Comparison of ENCODE assay signal across 8 mouse cellular contexts in the genomic region with DNA sequence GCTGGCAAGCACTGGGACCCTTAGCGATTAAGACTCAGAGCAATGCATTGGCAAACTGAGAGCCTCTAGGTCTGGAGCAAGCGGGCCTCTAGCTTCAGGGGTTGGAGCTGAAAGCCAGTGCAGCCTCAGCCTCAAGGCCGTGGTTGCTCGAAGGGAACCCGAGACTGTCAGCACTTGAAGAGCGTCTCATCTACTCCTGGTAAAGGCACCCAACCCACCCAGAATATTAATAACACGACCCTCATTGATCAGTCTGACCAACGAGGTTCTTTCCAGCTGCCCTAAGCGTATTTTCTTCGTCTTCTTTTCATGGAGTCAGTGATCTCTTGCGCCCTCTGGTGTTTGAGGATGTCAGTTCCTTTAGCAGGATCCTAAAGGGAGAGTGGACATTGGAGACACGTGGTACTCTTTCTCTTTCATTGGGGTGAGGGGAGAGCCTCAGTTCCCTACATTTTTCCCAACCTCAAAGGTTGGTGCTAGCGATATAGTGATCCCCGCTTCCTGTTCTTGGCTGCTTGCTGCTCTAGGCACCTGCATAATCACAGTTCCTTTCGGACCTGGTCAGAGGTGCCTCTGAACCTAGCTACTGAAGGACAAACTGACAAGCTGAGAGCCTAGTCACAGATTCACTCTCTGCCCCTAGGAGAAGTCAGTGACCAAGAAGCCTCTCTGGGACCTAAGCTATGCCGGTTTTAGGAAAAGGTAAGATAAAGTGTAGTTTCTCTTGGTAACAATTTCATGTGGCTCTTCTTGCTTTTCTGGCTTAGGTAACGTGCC.
DNase-seq lines count a peak whose midpoint lies in the region; ATAC-seq and TF ChIP-seq lines count a peak whose summit lies in the region.

No protein-coding gene starts in this region.

- ATAC-seq in midbrain, embryonic 11.5 days (ENCODE audit: low FRiP score), result peak; percentile 89

- no peak for TF ChIP-seq POLR2A in cortical plate, adult 2 months (IDR thresholded peaks at IDR 0.05; ENCODE audit: extremely low read depth, insufficient read depth, low read length)

- H3K27me3 ChIP-seq in midbrain, embryonic 11.5 days (ENCODE audit: control insufficient read depth, insufficient read depth, low read length), result no peaks in the 10 kb centered on the region

- H3K4me1 ChIP-seq in cortical plate, adult 2 months (ENCODE audit: control insufficient read depth, insufficient read depth, low read length), result no peaks in the 10 kb centered on the region
- H3K4me1 ChIP-seq in midbrain, embryonic 11.5 days (ENCODE audit: control insufficient read depth, insufficient read depth, low read length), result no peaks in the 10 kb centered on the region

- peak; percentile 74 for TF ChIP-seq CTCF in cortical plate, adult 2 months (IDR thresholded peaks at IDR 0.05; ENCODE audit: extremely low read depth, insufficient read depth, low read length)

- H3K36me3 ChIP-seq in midbrain, embryonic 11.5 days (ENCODE audit: control insufficient read depth, insufficient read depth, low read length), result no peaks in the 10 kb centered on the region

- DNase-seq in urinary bladder, adult 18-20 months (ENCODE audit: low spot score in 2 of 2), result peak; percentile 18 to 43
- DNase-seq in urinary bladder, postnatal 10 days (ENCODE audit: low spot score), result no peak
- DNase-seq in heart, adult 18-20 months, result peak; percentile 45 to 82
- DNase-seq in kidney, adult 18-20 months, result peak; percentile 58
- DNase-seq in left cerebral cortex, postnatal 36 days (ENCODE audit: low spot score in 2 of 2), result peak; percentile 49 to 67
- peak; percentile 98 for DNase-seq in midbrain, embryonic 11.5 days (ENCODE audit: low spot score, missing footprints)
- peak; percentile 51 for DNase-seq in skeletal muscle tissue, adult 2 months (ENCODE audit: low read depth, low spot score)

- intact Hi-C loops in left cerebral cortex, postnatal 36 days (cut with DNase I), result loop anchor here (1.0 kb wide), 1 partner anchor 86 kb away; no protein-coding TSS in a partner anchor

- no peaks in the 10 kb centered on the region for H3K9me3 ChIP-seq in midbrain, embryonic 11.5 days (ENCODE audit: control insufficient read depth, low read length)

- 35% methylated on average over 17 of the region's 17 CpGs for WGBS in midbrain, embryonic 11.5 days

- H3K4me3 ChIP-seq in cortical plate, adult 2 months (ENCODE audit: insufficient read depth, low read length), result no peak overlapping the region
- H3K4me3 ChIP-seq in midbrain, embryonic 11.5 days (ENCODE audit: low read depth, low read length), result no peak overlapping the region

- no peak overlapping the region for H3K27ac ChIP-seq in cortical plate, adult 2 months (ENCODE audit: insufficient read depth, low read length)
- no peak overlapping the region for H3K27ac ChIP-seq in midbrain, embryonic 11.5 days (ENCODE audit: low read depth, low read length)

- H3K4me2 ChIP-seq in midbrain, embryonic 11.5 days, result no peak overlapping the region

- no peak overlapping the region for H3K9ac ChIP-seq in midbrain, embryonic 11.5 days (ENCODE audit: low read length)
